Mouse (Mus musculus) v-Abl transformed pro-B cells (cell line): ENCODE results near the gene Gnpnat1.

Experiments
- in situ Hi-C, 2 experiments: fragments of 400-800 bp; cut with MboI; formaldehyde crosslinking; loops; one replicate each; pipeline ENCODE4 v1.15.1; 2025; ENCODE audit not compliant: unreplicated experiment in 2 of 2

Gnpnat1 gene

DNA sequence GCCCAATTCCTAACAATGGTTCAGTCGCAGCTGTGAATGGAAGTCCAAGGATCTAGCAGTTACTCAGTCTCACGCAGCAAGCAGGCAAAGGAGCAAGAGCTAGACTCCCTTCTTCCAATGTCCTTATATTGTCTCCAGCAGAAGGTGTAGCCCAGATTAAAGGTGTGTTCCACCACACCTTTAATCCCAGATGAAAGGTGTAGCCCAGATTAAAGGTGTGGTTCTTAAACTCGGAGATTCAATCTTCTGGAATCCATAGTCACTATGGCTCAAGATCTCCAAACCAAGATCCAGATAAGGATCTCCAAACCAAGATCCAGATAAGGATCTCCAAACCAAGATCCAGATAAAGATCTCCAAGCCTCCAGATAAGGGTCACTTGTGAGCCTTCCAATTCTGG lies at the start of gene Gnpnat1:
Gene Gnpnat1, minus strand, starts transcription at position 101 of the 400 bp plus-strand sequence.
- in situ Hi-C loops = loop anchor here in 1 of 2 experiments (25.0 kb wide), 2 partner anchors 282 to 1307 kb away; no protein-coding TSS in a partner anchor

DNA sequence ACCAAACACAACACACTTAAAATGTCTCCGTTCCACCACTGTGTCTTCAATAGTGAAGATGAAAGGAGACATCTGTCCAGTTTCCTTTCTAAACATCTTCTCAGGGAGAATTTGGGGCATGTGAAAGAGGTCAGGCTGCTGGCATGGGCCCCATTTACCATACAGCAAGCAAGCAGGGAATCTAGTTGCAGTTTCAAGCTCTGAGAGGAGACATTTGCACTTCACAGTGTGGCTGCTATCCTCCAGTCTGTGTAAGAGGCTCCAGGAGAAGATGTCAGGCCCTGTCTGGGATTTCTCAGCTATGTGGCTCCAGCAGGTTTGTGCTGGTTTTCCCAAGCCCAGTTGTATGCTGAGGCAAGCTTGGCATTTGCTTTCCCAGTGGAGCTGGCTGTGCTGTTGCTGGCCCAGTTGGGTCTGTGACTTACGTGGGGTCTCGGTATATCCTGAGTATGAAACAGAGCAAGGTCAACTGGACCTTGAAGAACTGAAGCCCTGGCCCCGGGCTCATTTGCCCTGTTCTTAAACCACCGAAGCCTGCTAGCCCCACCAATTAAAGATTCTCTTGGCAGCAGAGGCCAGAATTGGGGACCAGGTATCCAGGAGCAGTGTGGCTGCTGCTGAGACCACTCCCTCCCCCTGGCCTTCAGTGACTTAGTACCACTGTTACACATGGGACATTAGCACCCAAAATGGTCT lies 49.0 kb upstream of the Gnpnat1 start:
- in situ Hi-C loops = no loop called here

DNA sequence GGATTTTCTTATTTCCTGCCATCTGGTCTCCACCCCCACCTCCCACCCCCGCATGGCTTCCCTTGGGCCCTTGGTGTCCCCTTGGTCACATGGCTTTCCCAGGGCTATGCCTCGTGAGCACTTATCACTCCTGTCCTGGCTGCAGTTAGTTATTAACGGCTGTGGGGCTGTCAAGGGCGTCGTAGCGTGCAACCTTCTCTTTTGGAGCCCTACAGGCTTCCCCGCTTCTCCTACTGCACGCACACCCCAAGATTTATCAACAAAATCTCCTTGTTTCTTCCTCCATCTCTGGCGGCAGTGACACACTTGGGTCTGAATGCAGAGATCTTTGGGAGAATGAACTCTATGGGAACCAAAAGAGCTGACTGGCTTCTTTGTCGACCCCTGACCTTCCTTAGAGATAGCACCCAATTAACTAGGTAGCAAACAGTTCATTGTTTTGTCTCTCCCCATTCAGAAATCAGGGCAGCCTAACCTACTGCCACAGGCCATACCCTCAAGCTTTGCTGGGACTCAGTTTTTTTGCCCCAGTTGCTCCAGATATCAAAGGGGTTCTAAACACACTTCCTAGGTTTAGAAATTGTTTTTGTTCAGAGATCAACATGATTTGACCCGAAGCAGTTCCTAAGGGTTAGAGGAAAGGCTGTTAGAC lies 48.3 kb upstream of the Gnpnat1 start:
- in situ Hi-C loops = no loop called here

DNA sequence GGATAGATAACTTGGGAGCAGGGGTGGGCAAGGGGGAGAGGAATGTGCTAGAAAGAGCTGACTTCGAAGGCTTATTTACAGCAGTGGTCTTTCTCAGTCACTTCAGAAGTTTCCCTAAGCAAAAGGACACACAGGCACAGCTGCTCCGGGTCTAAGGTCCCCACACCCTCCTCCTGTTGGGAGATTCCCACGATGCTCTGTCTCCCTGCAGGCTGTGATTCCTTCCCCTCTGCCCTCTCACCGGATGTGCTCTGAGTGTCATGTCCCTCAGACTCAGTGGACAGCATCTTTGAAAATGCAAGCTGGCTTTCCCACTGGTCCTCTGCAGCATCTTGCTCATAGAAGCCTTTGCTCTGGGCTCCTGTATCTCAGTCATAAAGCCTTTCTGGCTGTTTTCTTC lies 47.4 kb upstream of the Gnpnat1 start:
- in situ Hi-C loops = no loop called here

DNA sequence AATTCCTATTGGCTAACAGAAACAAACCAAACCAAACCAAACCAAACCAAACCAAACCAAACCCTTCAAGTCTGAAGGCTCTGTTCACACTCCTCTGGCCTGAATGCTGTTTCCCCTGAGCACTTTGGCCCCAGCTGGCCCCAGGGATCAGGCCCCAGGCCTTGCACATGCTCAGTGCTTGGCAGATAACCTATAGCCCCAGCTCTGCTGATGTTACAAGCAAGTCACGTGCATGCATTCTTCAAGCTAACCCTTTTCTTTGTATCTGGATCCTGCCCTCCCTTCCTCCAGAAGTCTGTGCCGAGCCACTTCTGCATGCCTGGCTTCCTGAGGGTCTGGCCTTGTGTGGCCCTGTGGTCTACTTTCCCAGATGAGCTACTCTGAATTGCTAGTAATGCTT lies 46.4 kb upstream of the Gnpnat1 start:
- in situ Hi-C loops = no loop called here

DNA sequence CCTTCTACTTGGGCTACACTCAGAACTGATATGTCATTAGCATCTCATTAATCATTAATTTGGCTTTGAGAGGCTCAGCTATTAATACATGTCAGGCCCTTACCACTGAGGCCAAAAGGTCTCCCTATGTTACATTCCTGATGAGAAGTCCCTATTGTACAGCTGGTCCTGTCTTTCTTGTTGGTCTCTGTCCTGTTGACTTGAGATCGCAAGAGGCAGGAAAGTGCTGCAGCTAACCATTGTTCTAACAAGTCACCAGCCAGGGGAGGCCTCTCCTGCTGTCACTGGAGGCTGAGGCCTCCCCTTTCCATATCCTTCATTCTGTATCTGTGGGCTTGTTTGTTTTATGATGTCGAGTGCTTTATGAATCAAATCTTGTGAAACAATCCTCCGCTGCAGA lies 42.1 kb upstream of the Gnpnat1 start:
- in situ Hi-C loops = no loop called here

DNA sequence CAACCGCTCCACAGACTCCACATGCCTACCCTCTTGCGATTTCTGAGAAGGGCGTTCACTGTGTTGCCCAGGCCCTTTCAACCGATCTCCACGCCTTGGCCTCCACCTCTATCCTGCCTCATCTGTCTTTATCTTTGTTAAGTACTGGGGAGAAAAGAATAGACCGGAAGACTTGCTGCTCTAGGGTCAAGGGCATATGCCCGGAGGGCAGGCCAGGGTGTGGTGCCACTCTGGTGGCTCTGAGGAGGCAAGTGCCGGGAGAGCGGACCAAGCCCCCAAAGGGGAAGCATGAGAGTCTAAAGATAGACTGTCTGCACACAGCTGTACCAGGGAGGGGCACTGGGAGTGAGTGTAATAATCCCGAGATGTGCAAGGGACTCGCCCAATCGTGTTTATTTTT lies 40.7 kb upstream of the Gnpnat1 start:
- in situ Hi-C loops = no loop called here

DNA sequence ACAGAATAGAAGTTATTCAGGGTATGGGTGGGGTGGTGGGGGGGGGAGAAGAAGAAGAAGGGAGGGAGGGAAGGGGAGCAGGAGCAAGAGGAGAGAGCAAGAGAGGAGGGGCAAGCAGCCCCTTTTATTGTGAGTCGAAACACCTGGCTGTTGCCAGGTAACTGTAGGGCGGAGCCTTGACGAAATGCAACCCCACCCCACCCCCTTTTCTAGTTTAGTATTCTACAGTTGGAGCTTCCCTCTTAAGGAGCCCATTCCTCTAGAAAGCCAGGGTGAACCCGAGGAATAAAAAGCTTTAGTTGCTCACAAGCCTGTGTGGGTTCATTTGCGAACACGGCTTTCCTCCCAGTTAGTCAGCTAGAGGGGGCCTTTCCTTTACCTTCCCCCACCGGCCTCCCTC lies 40.2 kb upstream of the Gnpnat1 start:
- in situ Hi-C loops = no loop called here

DNA sequence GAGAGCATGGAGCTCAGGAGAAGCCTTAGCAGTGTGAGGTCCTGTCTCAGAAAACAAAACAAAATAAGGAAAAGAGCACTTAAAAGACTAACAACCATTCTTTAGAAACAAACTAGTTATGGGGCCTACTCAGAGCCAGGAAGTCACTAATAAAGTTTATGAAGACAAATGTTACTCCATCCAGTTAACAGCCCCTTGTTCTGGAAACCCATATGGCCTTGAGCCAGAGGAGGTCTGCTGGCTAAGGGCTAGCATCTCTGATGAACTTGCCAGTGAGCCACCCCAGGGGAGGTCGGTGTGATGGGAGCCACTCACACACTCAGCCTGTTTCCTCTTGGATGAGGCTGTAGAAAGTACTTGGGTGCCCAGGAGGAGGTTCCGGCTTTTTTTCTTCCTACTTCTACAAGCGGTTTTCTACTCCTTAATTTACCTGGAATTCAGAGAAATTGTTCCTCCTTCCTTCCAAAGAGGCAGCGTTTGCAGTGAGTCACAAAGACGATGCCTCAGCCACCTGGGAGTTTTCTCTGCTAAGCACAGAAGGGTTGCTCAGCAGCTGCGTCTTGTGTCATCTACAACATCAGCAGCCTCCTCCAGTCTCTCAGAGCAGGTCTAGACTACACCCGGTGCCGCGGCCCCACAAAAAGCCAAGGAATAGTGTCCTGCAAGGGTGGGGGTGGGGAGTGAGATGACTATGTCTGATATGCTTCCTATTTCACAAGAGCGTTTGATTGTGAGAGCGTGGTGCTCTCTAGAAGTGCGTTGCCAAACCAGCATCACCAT lies 38.3 kb upstream of the Gnpnat1 start:
- in situ Hi-C loops = no loop called here

DNA sequence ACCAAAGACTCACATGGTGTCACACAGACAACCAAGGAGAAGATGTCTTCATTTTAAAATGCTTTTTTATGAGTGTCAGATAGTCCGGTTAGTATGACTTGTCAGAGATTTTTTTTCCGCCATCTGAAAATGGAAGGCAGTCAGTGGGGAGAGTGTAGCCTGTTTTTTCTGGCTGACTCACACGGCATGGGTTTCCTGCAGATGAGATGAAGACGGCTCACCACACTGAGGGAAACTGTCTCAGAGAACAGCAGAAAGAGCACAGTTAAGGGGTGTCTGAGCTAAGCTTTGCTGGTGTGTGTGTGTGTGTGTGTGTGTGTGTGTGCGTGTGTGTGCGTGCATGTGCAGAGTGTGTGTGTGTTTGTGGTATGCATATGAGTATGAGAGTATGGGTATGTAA lies 36.6 kb upstream of the Gnpnat1 start:
- in situ Hi-C loops = no loop called here

DNA sequence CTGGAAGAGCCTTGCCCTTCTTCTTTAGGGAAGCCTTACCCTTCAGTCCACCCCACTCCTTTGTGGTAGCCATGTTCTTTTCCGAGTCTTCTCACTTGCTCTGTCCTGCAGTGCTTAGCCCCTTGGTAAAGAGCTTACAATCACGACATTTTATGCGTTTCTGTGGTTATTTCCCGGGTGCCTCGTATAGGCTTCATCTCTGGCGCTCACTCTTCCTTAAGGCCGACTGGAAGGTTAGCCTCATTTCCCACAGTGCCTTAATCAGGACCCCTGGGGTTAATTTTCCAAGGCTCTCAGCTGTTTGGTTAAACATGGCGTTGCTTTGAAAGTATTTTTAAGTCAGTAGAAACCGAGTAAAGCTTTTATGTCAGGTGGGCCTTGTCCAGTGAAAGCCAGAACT lies 34.7 kb upstream of the Gnpnat1 start:
- in situ Hi-C loops = no loop called here

DNA sequence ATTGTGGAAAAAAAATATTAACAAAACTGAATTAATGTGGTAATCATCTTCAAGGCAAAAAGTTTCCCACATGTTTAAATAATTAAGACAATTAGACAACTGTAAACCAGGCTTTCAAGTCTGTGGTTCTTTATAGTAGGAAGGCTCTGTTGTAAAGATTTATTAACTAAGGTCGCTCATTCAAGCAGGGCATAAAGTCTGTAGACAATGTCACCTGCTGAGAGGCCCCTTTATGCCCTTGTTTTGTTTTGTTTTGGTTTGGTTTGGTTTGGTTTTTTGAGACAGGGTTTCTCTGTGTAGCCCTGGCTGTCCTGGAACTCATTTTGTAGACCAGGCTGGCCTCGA lies 34.2 kb upstream of the Gnpnat1 start:
- in situ Hi-C loops = no loop called here

DNA sequence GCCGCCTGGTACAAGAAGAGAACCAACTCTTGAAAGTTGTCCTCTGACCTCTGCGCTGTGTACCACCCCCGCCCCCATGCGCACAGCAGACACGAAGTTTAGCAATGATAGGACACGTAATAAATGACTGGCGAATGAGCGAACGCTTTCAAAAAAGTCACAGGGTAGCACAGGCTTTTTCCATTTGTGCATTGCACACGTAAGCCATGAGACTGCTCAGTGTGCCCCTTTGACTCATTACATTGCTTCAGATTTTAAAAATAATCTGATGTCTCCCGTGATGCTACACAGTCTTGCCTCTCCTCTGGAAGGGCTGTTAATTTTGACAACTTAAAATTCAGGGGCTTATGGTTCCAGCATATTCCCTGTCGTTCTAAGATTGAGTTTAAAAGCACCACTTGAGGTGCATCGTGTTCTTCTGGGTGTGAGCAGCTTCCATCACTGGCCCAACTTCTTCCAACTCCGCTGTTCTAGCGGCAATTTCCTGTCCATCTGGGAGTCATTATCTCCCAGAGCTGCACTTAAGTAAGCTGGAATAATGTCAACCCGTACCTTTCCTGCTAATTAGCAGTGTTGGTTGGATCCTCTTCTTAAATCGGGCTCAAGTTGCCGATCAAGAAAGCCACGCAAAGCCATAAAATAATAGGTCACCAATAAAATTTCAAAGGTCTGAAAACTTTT lies 33.7 kb upstream of the Gnpnat1 start:
- in situ Hi-C loops = no loop called here

DNA sequence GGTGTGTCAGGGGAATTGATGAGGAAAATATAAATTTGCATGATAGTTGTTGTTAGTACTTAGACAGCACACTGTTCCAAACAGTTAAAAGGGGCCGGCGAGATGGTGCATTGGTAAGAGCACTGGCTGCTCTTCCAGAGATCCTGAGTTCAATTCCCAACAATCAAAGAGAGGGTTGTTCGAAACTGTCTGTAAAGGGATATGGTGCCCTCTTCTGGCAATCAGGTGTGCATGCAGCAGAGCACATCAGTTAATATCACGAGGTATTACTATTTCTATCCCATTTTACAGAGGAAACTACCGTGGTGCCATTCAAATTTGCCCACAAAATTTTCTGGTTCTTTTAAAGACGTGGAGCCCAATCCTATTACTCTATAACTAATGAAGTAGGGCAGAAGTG lies 29.5 kb upstream of the Gnpnat1 start:
- in situ Hi-C loops = no loop called here

DNA sequence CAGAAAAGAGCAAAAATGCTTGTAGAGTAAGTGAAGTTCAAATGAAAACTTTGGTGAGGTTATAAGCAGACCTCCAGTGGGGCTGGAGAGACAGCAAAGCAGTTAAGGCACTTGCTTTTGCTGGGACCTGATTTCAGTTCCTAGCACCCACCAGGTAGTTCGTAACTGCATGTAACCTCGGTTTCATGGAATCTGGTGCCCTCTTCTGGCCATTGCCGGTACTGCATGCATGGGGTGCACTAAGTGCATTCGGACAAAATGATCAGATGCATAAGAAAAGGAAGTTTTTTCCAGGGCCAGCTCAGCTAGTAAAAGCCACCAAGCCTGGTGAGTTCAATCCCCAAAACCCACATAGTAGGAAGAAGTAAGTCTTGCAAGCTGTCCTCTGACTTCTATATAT lies 27.3 kb upstream of the Gnpnat1 start:
- in situ Hi-C loops = no loop called here

DNA sequence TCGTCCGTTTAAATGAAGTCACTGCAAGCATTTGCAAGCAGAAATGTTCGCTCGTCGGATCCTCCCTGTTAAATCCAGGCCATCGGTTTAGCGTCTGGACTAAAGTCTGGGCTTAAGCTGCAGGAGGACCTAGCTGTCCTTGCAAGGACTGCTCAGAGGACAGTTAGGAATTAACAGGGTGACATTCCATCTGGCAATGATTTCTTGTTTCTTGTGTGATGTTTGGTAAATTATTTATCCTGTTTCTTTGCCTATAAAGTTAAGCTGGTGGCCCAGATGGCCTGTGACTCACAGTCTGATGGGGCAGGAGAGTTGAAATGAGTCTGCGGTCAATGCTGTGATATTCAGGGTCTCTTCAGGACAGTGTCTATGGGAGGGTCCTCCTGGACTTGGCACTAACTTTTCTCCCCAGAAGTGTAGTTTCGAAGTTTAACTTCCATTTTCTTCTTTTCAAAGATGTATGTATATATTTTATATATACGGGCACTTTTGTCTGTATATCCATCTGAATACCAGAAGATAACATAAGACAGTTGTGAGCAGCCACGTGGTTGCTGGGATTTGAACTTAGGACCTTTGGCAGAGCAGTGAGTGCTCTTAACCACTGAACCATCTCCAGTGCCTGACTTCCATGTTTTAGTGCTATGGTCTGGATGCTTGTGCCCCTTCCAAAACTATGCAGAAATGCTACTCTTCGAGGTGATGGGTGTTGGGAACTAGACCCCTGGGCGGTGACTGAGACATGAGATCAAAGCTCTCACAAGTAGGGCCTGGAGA lies 25.5 kb upstream of the Gnpnat1 start:
- in situ Hi-C loops = no loop called here

DNA sequence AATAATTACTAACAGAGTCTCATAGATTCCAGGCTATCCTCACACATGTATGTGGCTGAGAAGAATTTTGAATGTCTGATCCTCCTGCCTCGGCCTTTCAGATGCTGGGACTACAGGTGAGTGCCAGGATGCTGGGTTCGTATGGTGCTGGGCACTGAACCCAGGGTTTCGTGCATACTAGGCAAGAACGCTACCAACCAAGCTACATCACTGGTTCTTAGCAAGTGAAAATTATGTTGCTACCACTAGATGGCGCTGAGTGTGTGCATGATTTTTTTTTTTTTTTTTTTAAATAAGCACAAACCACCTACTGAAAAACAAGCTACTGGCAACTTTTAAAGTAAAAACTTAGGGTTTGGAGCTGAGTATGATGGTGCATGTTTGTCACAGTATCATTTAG lies 18.5 kb upstream of the Gnpnat1 start:
- in situ Hi-C loops = loop anchor here (10.0 to 25.0 kb wide), 4 partner anchors 264 to 1302 kb away; no protein-coding TSS in a partner anchor

DNA sequence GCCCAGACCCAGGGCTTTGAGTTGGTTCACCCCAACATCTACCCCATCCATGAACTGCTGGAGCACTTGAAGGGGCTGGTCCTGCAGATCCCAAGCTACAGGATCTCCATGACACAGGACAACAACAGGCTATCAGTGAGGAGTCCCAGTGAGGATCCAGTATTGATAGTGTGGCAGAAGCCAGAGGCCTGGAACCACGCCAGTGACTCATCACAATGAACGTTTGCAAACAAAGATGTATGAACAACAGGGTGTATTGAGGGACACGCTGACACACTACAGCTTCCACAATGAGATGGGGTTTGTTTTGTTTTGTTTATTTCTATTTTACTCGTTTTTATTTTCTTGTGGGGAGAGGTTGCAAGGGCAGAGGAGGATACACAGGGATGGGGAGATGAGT lies 17.7 kb upstream of the Gnpnat1 start:
- in situ Hi-C loops = loop anchor here (10.0 to 25.0 kb wide), 4 partner anchors 265 to 1302 kb away; no protein-coding TSS in a partner anchor

DNA sequence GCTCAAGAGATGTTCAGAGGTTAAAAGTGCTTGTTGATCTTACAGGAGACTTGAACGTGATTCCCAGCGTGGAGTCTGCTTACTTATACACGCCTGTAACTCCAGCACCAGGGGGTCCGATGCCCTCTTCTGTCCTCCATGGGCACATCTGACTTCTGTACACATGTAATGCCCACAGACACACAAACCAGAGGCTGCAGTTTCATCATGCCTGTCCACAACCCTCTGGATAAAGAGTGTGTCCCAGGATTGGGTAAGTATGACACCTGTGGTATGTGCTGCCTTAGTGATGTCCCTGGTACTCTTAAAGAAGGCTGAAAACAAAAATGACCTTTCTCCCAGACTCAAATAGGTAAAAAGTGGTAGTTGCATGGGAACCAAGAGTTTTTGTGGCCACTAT lies 14.6 kb upstream of the Gnpnat1 start:
- in situ Hi-C loops = loop anchor here (5.0 to 25.0 kb wide), 3 partner anchors 268 to 1293 kb away; no protein-coding TSS in a partner anchor

DNA sequence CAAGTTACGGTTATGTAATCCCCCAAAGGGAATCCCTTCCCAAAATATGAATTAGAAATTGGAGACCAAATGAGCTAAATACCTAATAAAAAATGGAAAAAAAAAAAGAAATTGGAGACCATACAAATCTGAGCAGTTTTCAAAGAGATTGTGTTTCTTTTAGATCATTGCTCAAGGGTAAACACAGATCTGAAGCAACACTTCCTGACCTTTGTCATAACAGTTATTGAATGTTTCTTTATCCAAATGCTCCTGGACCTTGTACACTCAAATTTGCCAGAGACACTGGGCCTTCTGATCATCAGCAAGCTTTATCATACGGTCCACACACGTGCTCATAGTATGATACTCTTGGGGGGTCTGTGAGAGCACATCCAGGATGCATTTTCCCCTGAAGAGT lies 13.8 kb upstream of the Gnpnat1 start:
- in situ Hi-C loops = loop anchor here (5.0 to 25.0 kb wide), 3 partner anchors 269 to 1294 kb away; no protein-coding TSS in a partner anchor
